Mouse (Mus musculus): ENCODE results near the gene Olfr849. TPM values are rescaled to one million over a fixed set of nuclear protein-coding genes. Genes with fewer than 3 reads are reported as not detected.

The Olfr849 gene
- polyA plus RNA-seq (2012; ENCODE audit: insufficient read depth, insufficient read length, missing spikeins), result not detected in 2 replicates

GRCm38 (mm10) chr9:19439966-19440365 is at the start of gene Olfr849:
TSS of gene Olfr849 (plus strand) at chr9:19440266.
- Histone ChIP-seq H3K4me3 (ENCODE audit: insufficient read depth, low read depth, low read length) (no peak within 1 kb of the TSS), H3K4me1 (ENCODE audit: control insufficient read depth, insufficient read depth, insufficient read length, low read length) (no peaks in the 10 kb centered on the region), H3K27ac (replicated peaks; ENCODE audit: low read depth, low read length) (no peak within 1 kb of the TSS)

DNA sequence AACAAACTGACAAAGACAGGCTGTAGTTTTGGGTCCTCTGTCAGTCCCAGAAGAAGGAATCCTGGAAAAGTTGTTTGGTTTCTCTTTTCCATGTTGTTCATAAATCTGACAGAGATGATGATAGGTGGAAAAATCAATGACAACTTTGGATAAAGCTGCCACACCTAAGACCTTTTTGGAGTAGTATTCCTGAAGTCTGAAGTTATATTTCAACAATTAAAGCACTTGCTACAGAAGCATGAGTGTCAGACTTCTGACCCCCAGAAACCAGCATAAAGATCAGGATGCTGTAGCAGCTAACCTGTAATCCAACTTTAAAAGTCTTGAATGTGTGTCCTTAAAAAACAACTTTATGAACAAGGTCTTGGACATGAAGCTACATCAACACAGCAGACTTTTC is 38.1 kb downstream of the Olfr849 start, which contains the start of gene Olfr850:
Olfr850 (minus strand) TSS at position 101 of the 400 bp plus-strand sequence.
- Histone ChIP-seq H3K4me3 (ENCODE audit: insufficient read depth, low read depth, low read length) (no peak within 1 kb of the TSS), H3K4me1 (ENCODE audit: control insufficient read depth, insufficient read depth, insufficient read length, low read length) (no peaks in the 10 kb centered on the region), H3K27ac (replicated peaks; ENCODE audit: low read depth, low read length) (no peak within 1 kb of the TSS)

GRCm38 (mm10) chr9:19492995-19493394 is 52.9 kb downstream of the Olfr849 start, which contains the start of gene Olfr851:
TSS of gene Olfr851 (plus strand) at chr9:19493295.
- H3K27ac ChIP-seq (replicated peaks; ENCODE audit: low read depth, low read length), result no peak within 1 kb of the TSS
- no peaks in the 10 kb centered on the region for H3K4me1 ChIP-seq (ENCODE audit: control insufficient read depth, insufficient read depth, insufficient read length, low read length)
- H3K4me3 ChIP-seq (ENCODE audit: insufficient read depth, low read depth, low read length), result no peak within 1 kb of the TSS

Other genes starting within 250 kb of the Olfr849 start
- gene Olfr843, start 188.3 kb upstream of the Olfr849 start, polyA plus RNA-seq (2012; ENCODE audit: insufficient read depth, insufficient read length, missing spikeins), result not detected in 2 replicates
- gene Olfr844, start 123.9 kb upstream of the Olfr849 start, polyA plus RNA-seq (2012; ENCODE audit: insufficient read depth, insufficient read length, missing spikeins), result not detected in 2 replicates
- gene Olfr845, start 103.8 kb upstream of the Olfr849 start, polyA plus RNA-seq (2012; ENCODE audit: insufficient read depth, insufficient read length, missing spikeins), result not detected in 2 replicates
- gene Olfr846, start 76.3 kb upstream of the Olfr849 start, polyA plus RNA-seq (2012; ENCODE audit: insufficient read depth, insufficient read length, missing spikeins), result not detected in 2 replicates
- not detected in 2 replicates for gene Olfr847, start 61.6 kb upstream of the Olfr849 start, polyA plus RNA-seq (2012; ENCODE audit: insufficient read depth, insufficient read length, missing spikeins)
- gene Olfr850, start 38.0 kb downstream of the Olfr849 start, polyA plus RNA-seq (2012; ENCODE audit: insufficient read depth, insufficient read length, missing spikeins), result not detected in 2 replicates
- gene Olfr851, start 53.0 kb downstream of the Olfr849 start, polyA plus RNA-seq (2012; ENCODE audit: insufficient read depth, insufficient read length, missing spikeins), result not detected in 2 replicates
- not detected in 2 replicates for gene Olfr853, start 100.8 kb downstream of the Olfr849 start, polyA plus RNA-seq (2012; ENCODE audit: insufficient read depth, insufficient read length, missing spikeins)
- not detected in 2 replicates for gene Olfr854, start 127.1 kb downstream of the Olfr849 start, polyA plus RNA-seq (2012; ENCODE audit: insufficient read depth, insufficient read length, missing spikeins)
- gene Olfr855, start 142.4 kb downstream of the Olfr849 start, polyA plus RNA-seq (2012; ENCODE audit: insufficient read depth, insufficient read length, missing spikeins), result not detected in 2 replicates
- gene Zfp317, start 181.8 kb downstream of the Olfr849 start, polyA plus RNA-seq (2012; ENCODE audit: insufficient read depth, insufficient read length, missing spikeins), result 6.8 and 7.1 TPM in 2 replicates